Mouse (Mus musculus) neural tube, embryonic 14.5 days (tissue): ENCODE results near the gene Gm37419. TPM values are rescaled to one million over a fixed set of nuclear protein-coding genes. Genes with fewer than 3 reads are reported as not detected.
A peak's percentile ranks its signal among the peaks of the same experiment; 100 is the strongest.

ENCODE experiments used
- ATAC-seq: fragments of 200-750 bp; cut with Nextera tagmentation; 2 replicates; pipeline ENCODE4 v1.8.0; 2017; ENCODE audit warnings: low read depth, mild to moderate bottlenecking, moderate TSS enrichment, moderate library complexity
- H3K27ac ChIP-seq: fragments of 300-500 bp; sonication (generic); 2 replicates; pipeline ENCODE4 v1.5.1; 2014; ENCODE audit warnings: low read depth, mild to moderate bottlenecking, control low read depth, low read length, moderate library complexity, mixed read lengths
- H3K27me3 ChIP-seq: fragments of 300-500 bp; sonication (generic); 2 replicates; pipeline ENCODE4 v1.6.1; 2014; ENCODE audit warnings: low read length; ENCODE audit not compliant: control insufficient read depth, insufficient read depth
- H3K36me3 ChIP-seq: fragments of 300-500 bp; sonication (generic); 2 replicates; pipeline ENCODE4 v1.6.1; 2014; ENCODE audit warnings: low read length, mixed read lengths; ENCODE audit not compliant: control insufficient read depth, insufficient read depth
- H3K4me1 ChIP-seq: fragments of 300-500 bp; sonication (generic); 2 replicates; pipeline ENCODE4 v1.6.1; 2014; ENCODE audit warnings: low read length; ENCODE audit not compliant: control insufficient read depth, insufficient read depth
- H3K4me2 ChIP-seq: fragments of 300-500 bp; sonication (generic); 2 replicates; pipeline ENCODE4 v1.6.1; 2014; ENCODE audit warnings: mild to moderate bottlenecking, low read depth, low read length, control low read depth
- H3K4me3 ChIP-seq: fragments of 300-500 bp; sonication (generic); 2 replicates; pipeline ENCODE4 v1.5.1; 2014; ENCODE audit warnings: low read depth, low read length, control low read depth, mixed read lengths
- H3K9ac ChIP-seq: fragments of 300-500 bp; sonication (generic); replicated peaks from 2 replicates; pipeline ENCODE4 v1.6.1; 2014; ENCODE audit warnings: low read depth, mild to moderate bottlenecking, control low read depth, low read length, mixed read lengths
- H3K9me3 ChIP-seq: fragments of 300-500 bp; sonication (generic); 2 replicates; pipeline ENCODE4 v1.6.1; 2016; ENCODE audit warnings: low read length; ENCODE audit not compliant: control insufficient read depth
- WGBS: fragments of 180-500 bp; shearing (Covaris S2); extraction: QIAGEN DNeasy Blood & Tissue Kit; methylation state at CpG from one replicate; pipeline ENCODE4 v1.1.7; 2014; 5-methylcytosine and 5-hydroxymethylcytosine counted together
- polyA plus RNA-seq: library from polyadenylated mRNA; unstranded; fragments of >200 nt; fragmentation: Nextera tagmentation; extraction: Ambion mirVana; gene quantifications from 2 replicates; pipeline ENCODE4 v1.2.1, GENCODE M21; 2014

Gm37419 gene
- polyA plus RNA-seq, 1 experiment from 2014 or later, result not detected

DNA sequence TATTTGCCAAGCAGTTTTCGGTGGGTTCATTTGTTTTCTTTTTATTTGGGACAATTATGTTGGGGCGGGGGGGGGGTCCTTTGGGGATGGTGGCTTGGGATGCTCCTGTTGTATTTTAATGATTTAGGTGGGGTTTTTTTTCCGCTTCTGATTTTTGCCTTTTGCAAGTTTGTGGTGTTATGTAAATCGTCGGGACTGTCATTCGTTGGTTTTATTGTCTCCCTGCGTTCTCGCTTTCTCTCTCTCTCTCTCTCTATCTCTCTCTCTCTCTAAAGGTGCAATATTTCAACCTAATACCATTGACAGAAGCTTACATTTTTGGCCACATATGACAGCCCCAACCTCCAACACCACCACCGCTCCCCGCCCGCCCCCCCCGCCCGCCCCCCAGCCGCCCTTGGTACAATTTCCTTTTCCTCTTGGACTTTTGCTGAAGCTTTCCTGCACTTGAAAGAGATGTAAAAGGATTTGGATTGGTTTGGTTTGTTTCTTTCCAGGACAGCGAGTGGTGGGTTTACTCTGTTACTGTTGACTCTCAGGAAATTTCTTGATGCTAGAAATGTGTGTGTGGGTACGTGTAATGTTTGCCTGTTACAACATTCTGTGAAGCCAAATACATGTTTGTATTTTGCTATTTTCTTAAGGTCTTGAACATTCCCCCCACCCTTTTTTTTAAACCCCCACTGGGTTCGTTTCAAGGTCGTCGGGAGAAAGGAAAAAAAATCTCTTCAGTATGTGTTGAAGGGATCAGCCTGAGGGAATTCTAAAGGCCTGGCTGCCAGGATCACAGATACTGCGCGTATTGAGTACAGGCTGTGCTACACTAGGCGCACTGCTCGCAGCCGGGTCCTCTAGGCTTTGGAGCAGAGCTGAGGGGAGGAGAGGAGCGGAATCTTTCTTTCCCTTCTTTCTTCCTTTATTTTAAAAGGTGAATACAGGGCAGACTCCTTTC lies 1.2 kb downstream of the Gm37419 start:
- peaks cover 11% of the 10 kb centered on the region for H3K4me1 ChIP-seq
- ATAC-seq, result peak; percentile 50; the same call in 1 of the 2 replicates
- WGBS, result under 1% methylated on average over 25 of the region's 25 CpGs
- H3K27ac ChIP-seq, result peak overlapping the region; percentile 100
- no peaks in the 10 kb centered on the region for H3K9me3 ChIP-seq
- H3K36me3 ChIP-seq, result no peaks in the 10 kb centered on the region
- peak overlapping the region; percentile 91 for H3K4me2 ChIP-seq
- peak overlapping the region; percentile 84 for H3K9ac ChIP-seq
- peak overlapping the region; percentile 64 for H3K4me3 ChIP-seq
- H3K27me3 ChIP-seq, result peaks cover 5% of the 10 kb centered on the region; the same call in 1 of the 2 replicates

DNA sequence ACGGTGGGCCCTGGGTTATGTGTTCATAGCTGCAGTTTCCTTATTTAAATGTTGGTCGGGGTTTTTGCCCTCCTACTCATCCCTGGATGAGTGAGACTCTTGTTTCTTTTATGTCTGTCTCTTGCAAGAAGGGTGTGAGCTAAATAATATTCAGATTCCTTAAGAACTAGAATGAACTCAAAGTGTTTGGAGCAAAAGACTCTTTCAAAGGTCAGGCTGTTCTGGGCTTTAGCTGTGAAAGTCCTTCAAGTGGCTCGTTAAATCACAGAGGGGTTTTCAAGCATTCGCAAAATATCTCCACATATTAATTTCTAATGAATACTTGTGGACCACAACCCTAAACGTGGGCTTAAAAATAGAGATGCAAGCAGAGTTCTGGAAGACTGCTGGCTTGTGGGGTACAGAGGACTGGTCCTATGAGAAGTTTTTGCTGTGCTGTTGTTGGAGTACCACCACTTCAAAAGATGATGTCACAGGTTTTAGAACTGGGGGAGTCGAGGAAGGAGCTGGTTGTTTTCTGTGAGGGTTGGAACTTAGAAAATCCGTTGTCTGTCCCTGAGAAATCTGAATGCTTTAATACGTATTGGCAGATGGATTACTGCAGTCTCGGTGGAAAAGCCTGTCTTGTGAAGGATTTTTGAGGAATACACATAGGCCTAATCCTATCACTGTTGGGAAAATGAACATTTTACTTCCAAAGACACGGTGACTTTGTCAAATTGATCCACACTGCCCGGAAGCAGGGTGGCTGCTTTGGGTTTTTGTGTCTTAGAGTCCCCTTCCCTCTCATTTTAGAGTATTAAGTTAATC lies 2.1 kb downstream of the Gm37419 start:
- no peak for ATAC-seq
- Histone ChIP-seq H3K9ac (peak overlapping the region; percentile 84), H3K4me1 (peaks cover 11% of the 10 kb centered on the region), H3K4me3 (peak overlapping the region; percentile 64), H3K27me3 (no peaks in the 10 kb centered on the region), H3K4me2 (peak overlapping the region; percentile 91), H3K9me3 (no peaks in the 10 kb centered on the region), H3K27ac (no peak overlapping the region), H3K36me3 (no peaks in the 10 kb centered on the region)
- WGBS, result 43% methylated on average over 11 of the region's 11 CpGs

- no peaks in the 10 kb centered on the region for H3K27me3 ChIP-seq
- H3K4me2 ChIP-seq, result no peak overlapping the region; the same call in 1 of the 2 replicates
- 2% methylated on average over 4 of the region's 4 CpGs for WGBS
- H3K4me1 ChIP-seq, result peaks cover 11% of the 10 kb centered on the region
- H3K9me3 ChIP-seq, result no peaks in the 10 kb centered on the region
- H3K4me3 ChIP-seq, result no peak overlapping the region
- ATAC-seq, result no peak
- no peak overlapping the region for H3K9ac ChIP-seq
- no peaks in the 10 kb centered on the region for H3K36me3 ChIP-seq
- no peak overlapping the region for H3K27ac ChIP-seq
These were observed 2.9 kb downstream of the Gm37419 start for GRCm38 (mm10) chr16:23991170-23991569.

DNA sequence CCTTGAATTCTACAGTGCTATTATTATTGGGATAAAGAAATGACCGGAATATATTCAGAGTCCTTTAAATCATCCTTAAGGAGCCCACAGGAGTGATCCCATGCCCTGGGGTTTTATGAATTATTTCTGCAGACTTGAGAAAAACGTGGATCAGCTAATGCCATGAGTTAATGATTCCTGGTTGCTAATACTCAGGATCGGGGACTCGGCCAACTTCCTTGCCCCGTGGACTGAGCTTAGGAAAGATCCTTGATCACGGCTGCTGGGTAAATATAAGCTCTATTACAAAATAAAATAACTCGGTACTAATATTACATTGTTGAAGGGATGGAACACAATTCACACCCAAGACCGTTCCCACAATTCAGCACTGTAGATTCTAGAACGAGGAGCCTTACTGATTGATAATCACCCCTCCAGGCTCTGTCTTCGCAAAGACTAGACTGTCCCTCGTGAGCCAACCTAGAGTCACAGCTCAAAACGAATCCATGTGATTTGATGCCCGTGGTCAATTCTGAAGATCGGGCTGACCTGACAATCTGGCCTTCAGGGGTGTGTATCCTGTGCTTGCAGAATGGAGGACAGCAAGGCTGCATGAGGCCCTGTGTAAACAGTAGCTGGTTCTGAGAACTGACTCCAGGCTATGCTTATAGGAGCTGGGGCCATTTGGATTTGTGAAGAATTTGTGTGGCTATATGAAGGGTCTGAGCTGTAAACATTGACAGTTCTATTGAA lies 3.7 kb downstream of the Gm37419 start:
- Histone ChIP-seq H3K4me2 (no peak overlapping the region), H3K9me3 (no peaks in the 10 kb centered on the region), H3K27ac (no peak overlapping the region), H3K4me3 (no peak overlapping the region), H3K9ac (no peak overlapping the region), H3K4me1 (peaks cover 3% of the 10 kb centered on the region), H3K27me3 (no peaks in the 10 kb centered on the region), H3K36me3 (no peaks in the 10 kb centered on the region)
- ATAC-seq, result no peak
- WGBS, result 89% methylated on average over 14 of the region's 14 CpGs

DNA sequence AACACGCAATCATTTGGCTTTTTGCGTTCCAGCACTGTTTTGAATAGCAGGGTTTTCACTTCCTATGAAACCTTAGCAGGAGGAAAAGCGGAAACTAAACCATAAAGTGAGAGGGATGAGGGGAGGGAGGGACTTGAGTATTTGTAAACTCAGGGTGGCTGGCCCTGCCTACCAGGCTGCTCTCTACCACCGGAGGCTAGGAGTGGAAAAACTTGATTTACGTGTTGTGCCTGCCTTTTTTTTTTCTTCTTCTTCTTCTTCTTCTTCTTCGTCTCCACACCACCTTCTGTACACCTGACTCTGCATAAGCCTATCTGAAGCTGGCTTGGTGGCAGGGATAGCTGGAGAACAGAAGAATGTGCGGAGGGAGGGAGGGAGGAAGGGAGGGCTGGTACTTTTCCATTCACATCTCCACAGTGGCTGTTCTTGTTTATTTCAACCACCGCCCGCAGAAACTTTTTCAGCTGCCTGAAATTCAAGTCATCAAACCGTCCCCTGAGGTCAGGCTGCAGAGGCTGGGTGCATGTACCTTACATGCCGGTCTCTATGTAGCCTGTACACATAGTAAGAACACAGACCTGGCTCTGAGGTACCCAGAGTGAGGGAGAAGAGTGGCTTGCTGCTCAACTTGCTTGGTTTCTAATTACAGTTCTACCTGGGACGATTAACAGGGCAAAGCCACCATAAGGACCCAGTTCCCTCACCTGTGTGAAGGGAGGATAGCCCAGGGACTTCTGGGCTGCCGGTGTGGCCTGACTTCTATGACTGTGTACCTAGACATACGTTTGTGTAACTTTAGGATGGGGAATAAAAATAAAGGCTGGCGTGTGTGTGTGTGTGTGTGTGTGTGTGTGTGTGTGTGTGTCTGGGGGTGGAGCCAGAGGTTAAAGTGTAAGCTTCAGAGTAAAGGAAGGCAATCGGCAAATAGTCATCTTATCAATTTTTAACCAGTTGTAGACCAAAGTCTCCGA lies 5.4 kb downstream of the Gm37419 start:
- Histone ChIP-seq H3K36me3 (no peaks in the 10 kb centered on the region), H3K4me1 (peaks cover 3% of the 10 kb centered on the region; the same call in 1 of the 2 replicates), H3K4me2 (no peak overlapping the region), H3K9ac (no peak overlapping the region), H3K27me3 (no peaks in the 10 kb centered on the region), H3K9me3 (no peaks in the 10 kb centered on the region), H3K4me3 (no peak overlapping the region), H3K27ac (no peak overlapping the region)
- 64% methylated on average over 17 of the region's 17 CpGs for WGBS
- ATAC-seq, result no peak

GRCm38 (mm10) chr16:23996342-23996741 lies 8.1 kb downstream of the Gm37419 start:
- no peaks in the 10 kb centered on the region for H3K4me1 ChIP-seq
- no peak overlapping the region for H3K4me2 ChIP-seq
- H3K9me3 ChIP-seq, result no peaks in the 10 kb centered on the region
- H3K4me3 ChIP-seq, result no peak overlapping the region
- H3K9ac ChIP-seq, result no peak overlapping the region
- H3K27me3 ChIP-seq, result no peaks in the 10 kb centered on the region
- WGBS, result 91% methylated on average over 7 of the region's 7 CpGs
- H3K27ac ChIP-seq, result no peak overlapping the region
- ATAC-seq, result no peak
- no peaks in the 10 kb centered on the region for H3K36me3 ChIP-seq

GRCm38 (mm10) chr16:23997228-23997627 lies 8.9 kb downstream of the Gm37419 start:
- H3K9ac ChIP-seq, result no peak overlapping the region
- H3K9me3 ChIP-seq, result no peaks in the 10 kb centered on the region
- no peak overlapping the region for H3K4me2 ChIP-seq
- H3K4me3 ChIP-seq, result no peak overlapping the region
- no peak overlapping the region for H3K27ac ChIP-seq
- no peak for ATAC-seq
- WGBS, result 88% methylated on average over 3 of the region's 3 CpGs
- no peaks in the 10 kb centered on the region for H3K36me3 ChIP-seq
- H3K27me3 ChIP-seq, result no peaks in the 10 kb centered on the region
- no peaks in the 10 kb centered on the region for H3K4me1 ChIP-seq

GRCm38 (mm10) chr16:23997912-23998311 lies 9.6 kb downstream of the Gm37419 start:
- no peaks in the 10 kb centered on the region for H3K27me3 ChIP-seq
- H3K4me3 ChIP-seq, result no peak overlapping the region
- H3K27ac ChIP-seq, result no peak overlapping the region
- no peak overlapping the region for H3K9ac ChIP-seq
- H3K36me3 ChIP-seq, result no peaks in the 10 kb centered on the region
- no peaks in the 10 kb centered on the region for H3K4me1 ChIP-seq
- H3K4me2 ChIP-seq, result no peak overlapping the region
- WGBS, result 83% methylated on average over 6 of the region's 6 CpGs
- no peaks in the 10 kb centered on the region for H3K9me3 ChIP-seq
- ATAC-seq, result no peak
